Comparison of ENCODE assay signal across 9 mouse cellular contexts in genomic region chr4:108798083-108798830, GRCm38 (mm10). TPM values are rescaled to one million over a fixed set of nuclear protein-coding genes. Genes with fewer than 3 reads are reported as not detected.
DNase-seq lines count a peak whose midpoint lies in the region; ATAC-seq lines count a peak whose summit lies in the region.
"Had no signal": no experiment of that assay in that cellular context is flagged by ENCODE, and none has a peak within 500 bp of the region (broad histone marks: within the 10 kb centered on the region; RNA-seq: fewer than 3 reads in every experiment).

No protein-coding gene starts in this region.

- H3K27me3 ChIP-seq in liver, embryonic 12.5 days (replicated peaks), result no peaks in the 10 kb centered on the region
- H3K27me3 ChIP-seq in splenic B cell, adult 2 months (ENCODE audit: control insufficient read depth, insufficient read depth, low read length, poor library complexity, severe bottlenecking), result peaks cover 2% of the 10 kb centered on the region; the same call in 1 of the 2 replicates
- H3K27me3 ChIP-seq: embryonic facial prominence, embryonic 12.5 days had no signal

- H3K9me3 ChIP-seq in liver, embryonic 12.5 days (replicated peaks), result no peaks in the 10 kb centered on the region
- H3K9me3 ChIP-seq: embryonic facial prominence, embryonic 12.5 days had no signal

- no peak overlapping the region for H3K4me2 ChIP-seq in liver, embryonic 12.5 days
- H3K4me2 ChIP-seq: embryonic facial prominence, embryonic 12.5 days had no signal

- H3K36me3 ChIP-seq in liver, embryonic 12.5 days, result no peaks in the 10 kb centered on the region
- no peaks in the 10 kb centered on the region for H3K36me3 ChIP-seq in splenic B cell, adult 2 months (ENCODE audit: control insufficient read depth, insufficient read depth, low read length, poor library complexity, severe bottlenecking)
- H3K36me3 ChIP-seq: embryonic facial prominence, embryonic 12.5 days had no signal

- no peak for ATAC-seq in liver, embryonic 12.5 days
- peak; percentile 87 for ATAC-seq in megakaryocyte-erythroid progenitor cell, adult 5-6 weeks (replicated peaks; ENCODE audit: low FRiP score, low TSS enrichment, poor library complexity, severe bottlenecking)

- WGBS in liver, embryonic 12.5 days (ENCODE audit: insufficient replicate concordance), result 35% methylated on average over 2 of the region's 2 CpGs

- H3K9ac ChIP-seq in liver, embryonic 12.5 days, result no peak overlapping the region
- H3K9ac ChIP-seq: embryonic facial prominence, embryonic 12.5 days had no signal

- no peak overlapping the region for H3K4me3 ChIP-seq in liver, embryonic 12.5 days
- H3K4me3 ChIP-seq: embryonic facial prominence, embryonic 12.5 days had no signal

- no peak overlapping the region for H3K27ac ChIP-seq in liver, embryonic 12.5 days
- H3K27ac ChIP-seq: embryonic facial prominence, embryonic 12.5 days had no signal

- DNase-seq in liver, result peak; percentile 62
- peak; percentile 70 to 78 for DNase-seq in adrenal gland, adult 18-20 months (ENCODE audit: low spot score in 2 of 2)
- peak; percentile 80 for DNase-seq in embryo, embryonic 11 days
- DNase-seq in heart, postnatal 36 days, result peak; percentile 73 to 82
- peak; percentile 57 to 78 for DNase-seq in layer of hippocampus, postnatal 14 days (ENCODE audit: low spot score in 2 of 2)
- peak; percentile 73 for DNase-seq in splenic B cell, adult 2 months (ENCODE audit: low read depth, low spot score)

- intact Hi-C loops in heart, postnatal 36 days (cut with DNase I), result no loop called here

- no peaks in the 10 kb centered on the region for H3K4me1 ChIP-seq in liver, embryonic 12.5 days
- H3K4me1 ChIP-seq: embryonic facial prominence, embryonic 12.5 days had no signal

RNA-seq across cellular contexts. Expression of gene Zfyve9, which starts 17.7 kb away (rescaled TPM):
- polyA plus RNA-seq in liver, embryonic 12.5 days (2016; fragmentation: Nextera tagmentation; extraction: Ambion mirVana), result 0.89 and 0.91 TPM in 2 replicates
- total RNA-seq in adrenal gland, adult 18-20 months (2021), result 10 to 100 TPM; 22.3 to 26.9 TPM
- total RNA-seq in heart, postnatal 36 days (2021), result 10 to 100 TPM; 27.4 to 28.0 TPM
- total RNA-seq in layer of hippocampus, postnatal 14 days (2021), result 10 to 100 TPM; 46.1 to 48.8 TPM
- not detected in 2 replicates for total RNA-seq in megakaryocyte-erythroid progenitor cell, adult 5-6 weeks (2014; fragmentation: Nextera tagmentation)
- not detected in 2 replicates for total RNA-seq in megakaryocyte-erythroid progenitor cell, adult 5-6 weeks (2017)

RNA-seq across cellular contexts. Expression of gene Btf3l4, which starts 35.2 kb away (rescaled TPM):
- polyA plus RNA-seq in liver, embryonic 12.5 days (2016; fragmentation: Nextera tagmentation; extraction: Ambion mirVana), result 67.0 and 73.8 TPM in 2 replicates
- total RNA-seq in adrenal gland, adult 18-20 months (2021), result 100 to 1,000 TPM; 115 to 126 TPM
- total RNA-seq in heart, postnatal 36 days (2021), result 10 to 100 TPM; 81.3 to 87.0 TPM
- total RNA-seq in layer of hippocampus, postnatal 14 days (2021), result 100 to 1,000 TPM in 1 of 2 experiments, 10 to 100 TPM in 1; 97.7 to 111 TPM
- 55.3 and 67.7 TPM in 2 replicates for total RNA-seq in megakaryocyte-erythroid progenitor cell, adult 5-6 weeks (2014; fragmentation: Nextera tagmentation)
- total RNA-seq in megakaryocyte-erythroid progenitor cell, adult 5-6 weeks (2017), result 61.7 and 80.3 TPM in 2 replicates

RNA-seq across cellular contexts. Expression of gene Txndc12, which starts 36.1 kb away (rescaled TPM):
- 33.6 and 35.9 TPM in 2 replicates for polyA plus RNA-seq in liver, embryonic 12.5 days (2016; fragmentation: Nextera tagmentation; extraction: Ambion mirVana)
- 10 to 100 TPM; 66.4 to 68.5 TPM for total RNA-seq in adrenal gland, adult 18-20 months (2021)
- total RNA-seq in heart, postnatal 36 days (2021), result 10 to 100 TPM; 30.0 to 32.4 TPM
- total RNA-seq in layer of hippocampus, postnatal 14 days (2021), result 10 to 100 TPM; 38.8 to 38.9 TPM
- 19.7 and 20.8 TPM in 2 replicates for total RNA-seq in megakaryocyte-erythroid progenitor cell, adult 5-6 weeks (2014; fragmentation: Nextera tagmentation)
- total RNA-seq in megakaryocyte-erythroid progenitor cell, adult 5-6 weeks (2017), result 18.3 and 56.6 TPM in 2 replicates

RNA-seq across cellular contexts. Expression of gene Kti12, which starts 49.3 kb away (rescaled TPM):
- polyA plus RNA-seq in liver, embryonic 12.5 days (2016; fragmentation: Nextera tagmentation; extraction: Ambion mirVana), result 71.6 and 74.7 TPM in 2 replicates
- 10 to 100 TPM; 30.2 to 33.4 TPM for total RNA-seq in adrenal gland, adult 18-20 months (2021)
- total RNA-seq in heart, postnatal 36 days (2021), result 10 to 100 TPM; 20.5 to 20.6 TPM
- total RNA-seq in layer of hippocampus, postnatal 14 days (2021), result 10 to 100 TPM; 16.1 to 18.5 TPM
- 64.5 and 71.6 TPM in 2 replicates for total RNA-seq in megakaryocyte-erythroid progenitor cell, adult 5-6 weeks (2014; fragmentation: Nextera tagmentation)
- 30.7 and 50.8 TPM in 2 replicates for total RNA-seq in megakaryocyte-erythroid progenitor cell, adult 5-6 weeks (2017)

RNA-seq across cellular contexts. Expression of gene A730015C16Rik, which starts 50.2 kb away (rescaled TPM):
- 0.42 and 0.59 TPM in 2 replicates for polyA plus RNA-seq in liver, embryonic 12.5 days (2016; fragmentation: Nextera tagmentation; extraction: Ambion mirVana)
- not detected for total RNA-seq in adrenal gland, adult 18-20 months (2021)
- total RNA-seq in heart, postnatal 36 days (2021), result not detected
- total RNA-seq in layer of hippocampus, postnatal 14 days (2021), result under 1 TPM in 1 of 2 experiments, not detected in 1; 0.53 TPM
- not detected in 2 replicates for total RNA-seq in megakaryocyte-erythroid progenitor cell, adult 5-6 weeks (2014; fragmentation: Nextera tagmentation)
- 0.42 TPM in 1 of 2 replicates, not detected in the other for total RNA-seq in megakaryocyte-erythroid progenitor cell, adult 5-6 weeks (2017)

Comparison
In these comparisons a context has a peak if more than half of its experiments do, and no peak if none do; other contexts are left out.
1. RNA of gene Zfyve9, which starts 17.7 kb away (total RNA-seq): 46.1 to 48.8 TPM in layer of hippocampus, postnatal 14 days, 27.4 to 28.0 TPM in heart, postnatal 36 days and 22.3 to 26.9 TPM in adrenal gland, adult 18-20 months; not detected in megakaryocyte-erythroid progenitor cell, adult 5-6 weeks; every median in the first group is over 10 times any median in the second.
2. Peak in every context shown above with its lines, with median percentiles within 50 percentile points of each other: DNase-seq.